In the genomic region with DNA sequence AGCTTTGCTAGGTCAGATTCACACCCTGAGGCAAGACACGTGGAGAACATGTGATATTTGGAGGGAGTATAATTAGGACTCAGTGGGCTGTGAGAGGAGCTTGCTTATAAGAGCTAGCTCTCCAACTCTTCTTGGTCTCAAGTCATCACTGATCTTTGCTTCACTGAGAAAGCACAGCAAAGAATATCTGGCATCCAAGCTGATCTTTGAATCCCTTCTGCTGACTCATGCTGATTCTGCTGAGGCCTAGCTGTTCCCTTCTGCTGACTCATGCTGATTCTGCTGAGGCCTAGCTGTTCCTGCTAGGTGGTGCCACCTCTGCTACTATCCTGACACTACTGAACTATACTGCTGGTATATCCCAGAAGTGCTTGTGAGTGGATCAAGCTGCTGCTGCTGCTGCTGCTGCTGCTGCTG, we compare ENCODE assay signal across 12 mouse cellular contexts.
DNase-seq lines count a peak whose midpoint lies in the region; ATAC-seq lines count a peak whose summit lies in the region.
"Had no signal": no experiment of that assay in that cellular context is flagged by ENCODE, and none has a peak within 500 bp of the region (broad histone marks: within the 10 kb centered on the region; RNA-seq: fewer than 3 reads in every experiment).

No protein-coding gene starts in this region.

- peak; percentile 74 for ATAC-seq in erythroblast, adult 5-6 weeks (replicated peaks; ENCODE audit: low FRiP score, poor library complexity, severe bottlenecking)
- ATAC-seq: intestine, postnatal 0 days; midbrain, embryonic 15.5 days had no signal

- peak; percentile 49 to 60 for DNase-seq in adrenal gland, adult (ENCODE audit: inconsistent age in 2 of 2, low spot score in 1 of 2)
- DNase-seq in adrenal gland, adult 8-10 months, result no peak
- peak; percentile 54 for DNase-seq in 3134 (ENCODE audit: extremely low read depth, insufficient read length, low spot score)
- peak; percentile 87 for DNase-seq in NIH3T3 (ENCODE audit: low read depth)
- DNase-seq in urinary bladder, postnatal 36 days (ENCODE audit: low spot score in 2 of 2), result no peak
- DNase-seq in urinary bladder, postnatal 4 days (ENCODE audit: low spot score in 2 of 2), result no peak
- DNase-seq in left cerebral cortex, adult 11 months (ENCODE audit: low spot score), result no peak
- DNase-seq: cerebellum, adult 18-20 months; heart, adult 18-20 months had no signal

Comparison
In these comparisons a context has a peak if more than half of its experiments do, and no peak if none do; other contexts are left out.
1. DNase-seq: peak in adrenal gland, adult (2 of 2), 3134 (single experiment) and NIH3T3 (single experiment); none in adrenal gland, adult 8-10 months (single experiment), urinary bladder, postnatal 36 days (0 of 2), urinary bladder, postnatal 4 days (0 of 2) and left cerebral cortex, adult 11 months (single experiment).